Comparison of ENCODE assay signal across 28 mouse cellular contexts in the genomic region with DNA sequence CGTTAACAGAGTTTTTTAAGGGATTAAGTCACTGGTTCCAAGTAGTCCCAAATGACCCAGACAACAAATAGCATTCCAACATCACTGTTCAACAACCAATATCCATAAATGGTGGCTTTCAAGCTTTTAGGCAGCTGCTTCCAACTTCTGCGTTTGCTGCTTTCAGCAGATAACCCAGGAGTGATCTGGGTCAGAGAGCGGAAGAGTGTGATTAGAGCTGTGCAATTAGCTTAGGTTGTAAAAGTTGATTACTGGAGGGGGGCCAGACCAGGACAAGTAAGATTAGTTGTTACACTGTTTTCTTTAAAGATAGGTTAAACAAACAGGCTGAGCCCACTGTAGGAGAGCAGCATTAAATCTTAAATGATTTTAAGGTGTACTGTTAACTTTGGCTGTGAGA. TPM values are rescaled to one million over a fixed set of nuclear protein-coding genes. Genes with fewer than 3 reads are reported as not detected.
DNase-seq lines count a peak whose midpoint lies in the region; ATAC-seq and TF ChIP-seq lines count a peak whose summit lies in the region.
"Had no signal": no experiment of that assay in that cellular context is flagged by ENCODE, and none has a peak within 500 bp of the region (broad histone marks: within the 10 kb centered on the region; RNA-seq: fewer than 3 reads in every experiment).

No protein-coding gene starts in this region.

- no peaks in the 10 kb centered on the region for H3K4me1 ChIP-seq in kidney, postnatal 0 days (replicated peaks; ENCODE audit: insufficient read depth, low read length)
- H3K4me1 ChIP-seq in liver, embryonic 14.5 days (replicated peaks; ENCODE audit: control insufficient read depth in 2 of 2, insufficient read depth in 2 of 2, low read length in 1 of 2) = peaks cover 0 to 4% of the 10 kb centered on the region in 2 experiments; a peak in 2 of 4 replicates
- H3K4me1 ChIP-seq in liver, embryonic 11.5 days (replicated peaks; ENCODE audit: control insufficient read depth, insufficient read depth, low read length) = peaks cover 5% of the 10 kb centered on the region
- H3K4me1 ChIP-seq: embryonic facial prominence, embryonic 13.5 days; forebrain, embryonic 15.5 days; heart, embryonic 13.5 days had no signal

- H3K9ac ChIP-seq in kidney, postnatal 0 days (ENCODE audit: low read depth, low read length) = no peak overlapping the region
- H3K9ac ChIP-seq in liver, embryonic 14.5 days (replicated peaks) = no peak overlapping the region
- no peak overlapping the region for H3K9ac ChIP-seq in liver, embryonic 11.5 days (ENCODE audit: low read depth, low read length)
- H3K9ac ChIP-seq: embryonic facial prominence, embryonic 13.5 days; forebrain, embryonic 12.5 days; forebrain, embryonic 15.5 days; heart, embryonic 13.5 days; hindbrain, embryonic 14.5 days had no signal

- 0 out of 2 replicates have a peak, but pooled peaks have one; percentile 11 for TF ChIP-seq EP300 in liver, embryonic 14.5 days (IDR thresholded peaks at IDR 0.05; ENCODE audit: low read depth)

- H3K4me3 ChIP-seq in kidney, postnatal 0 days (replicated peaks; ENCODE audit: low read depth, low read length) = no peak overlapping the region
- no peak overlapping the region for H3K4me3 ChIP-seq in liver, embryonic 14.5 days (ENCODE audit: insufficient read depth in 1 of 2, low read depth in 2 of 2, low read length in 2 of 2)
- H3K4me3 ChIP-seq in liver, embryonic 11.5 days (ENCODE audit: low read depth, low read length) = no peak overlapping the region
- H3K4me3 ChIP-seq: embryonic facial prominence, embryonic 10.5 days; embryonic facial prominence, embryonic 13.5 days; erythroblast, embryonic 14.5 days; forebrain, embryonic 12.5 days; forebrain, embryonic 15.5 days; heart, adult 2 months; heart, embryonic 10.5 days; heart, embryonic 13.5 days had no signal

- no peak for TF ChIP-seq CTCF in kidney, postnatal 0 days (IDR thresholded peaks at IDR 0.05; ENCODE audit: low read depth)
- no peak for TF ChIP-seq CTCF in liver, embryonic 14.5 days (IDR thresholded peaks at IDR 0.05; ENCODE audit: low read depth)

- 16% methylated on average over 3 of the region's 3 CpGs for WGBS in kidney, postnatal 0 days
- 11% methylated on average over 3 of the region's 3 CpGs for WGBS in liver, embryonic 14.5 days (ENCODE audit: insufficient replicate concordance)
- 25% methylated on average over 3 of the region's 3 CpGs for WGBS in liver, embryonic 11.5 days

- H3K27me3 ChIP-seq in kidney, postnatal 0 days (ENCODE audit: insufficient read depth, low read length) = no peaks in the 10 kb centered on the region
- no peaks in the 10 kb centered on the region for H3K27me3 ChIP-seq in liver, embryonic 14.5 days (ENCODE audit: control insufficient read depth, insufficient read depth, low read length)
- no peaks in the 10 kb centered on the region for H3K27me3 ChIP-seq in liver, embryonic 11.5 days (replicated peaks; ENCODE audit: control insufficient read depth, insufficient read depth, low read length)
- H3K27me3 ChIP-seq: embryonic facial prominence, embryonic 13.5 days; forebrain, embryonic 12.5 days; forebrain, embryonic 15.5 days had no signal

- ATAC-seq in kidney, postnatal 0 days (replicated peaks; ENCODE audit: low FRiP score, low read depth) = no peak
- ATAC-seq in liver, embryonic 14.5 days (ENCODE audit: insufficient read depth) = no peak
- ATAC-seq in liver, embryonic 11.5 days (replicated peaks; ENCODE audit: low FRiP score) = no peak
- ATAC-seq in megakaryocyte progenitor cell, adult 5-6 weeks (replicated peaks; ENCODE audit: poor library complexity) = peak; percentile 57
- ATAC-seq: activated CD4-positive, CD25-positive, alpha-beta regulatory T cell, adult 4 months; CD4-positive, CD25-positive, alpha-beta regulatory T cell, adult 4 months; forebrain, embryonic 15.5 days had no signal

- H3K36me3 ChIP-seq in kidney, postnatal 0 days (ENCODE audit: insufficient read depth, low read length) = no peaks in the 10 kb centered on the region
- H3K36me3 ChIP-seq in liver, embryonic 14.5 days (replicated peaks; ENCODE audit: control insufficient read depth, insufficient read depth, low read depth) = no peaks in the 10 kb centered on the region
- no peaks in the 10 kb centered on the region for H3K36me3 ChIP-seq in liver, embryonic 11.5 days (ENCODE audit: control insufficient read depth, insufficient read depth, low read length)
- H3K36me3 ChIP-seq: embryonic facial prominence, embryonic 10.5 days; embryonic facial prominence, embryonic 13.5 days; forebrain, embryonic 12.5 days; forebrain, embryonic 15.5 days; heart, embryonic 10.5 days; heart, embryonic 13.5 days had no signal

- peak; percentile 13 for DNase-seq in kidney, postnatal 0 days (ENCODE audit: low spot score)
- DNase-seq in kidney, adult 11 months = no peak
- DNase-seq in liver, embryonic 14.5 days (ENCODE audit: low read depth in 3 of 3, low spot score in 3 of 3) = no peak
- no peak for DNase-seq in liver, embryonic 11.5 days (ENCODE audit: low spot score)
- no peak for DNase-seq in layer of hippocampus, postnatal 10 days (ENCODE audit: low spot score in 2 of 2)
- DNase-seq: adrenal gland, adult 8-10 months; adrenal gland, postnatal 25 days; cerebellum, adult 11-12 months; cerebellum, adult 8-10 months; cerebellum, postnatal 10 days; cerebellum, postnatal 36 days; embryo, embryonic 11 days; gastrocnemius, postnatal 10 days; gastrocnemius, postnatal 36 days; heart, adult 2 months; heart, postnatal 14 days; heart, postnatal 4 days had no signal

- no peak overlapping the region for H3K27ac ChIP-seq in kidney, postnatal 0 days
- H3K27ac ChIP-seq in liver, embryonic 14.5 days = no peak overlapping the region
- H3K27ac ChIP-seq in liver, embryonic 11.5 days (ENCODE audit: low read depth, low read length) = no peak overlapping the region
- H3K27ac ChIP-seq: embryonic facial prominence, embryonic 10.5 days; embryonic facial prominence, embryonic 13.5 days; forebrain, embryonic 12.5 days; forebrain, embryonic 15.5 days; heart, adult 2 months; heart, embryonic 10.5 days; heart, embryonic 13.5 days; hindbrain, embryonic 14.5 days had no signal

- H3K4me2 ChIP-seq in kidney, postnatal 0 days (ENCODE audit: low read length) = no peak overlapping the region
- H3K4me2 ChIP-seq in liver, embryonic 14.5 days (ENCODE audit: low read depth) = no peak overlapping the region
- no peak overlapping the region for H3K4me2 ChIP-seq in liver, embryonic 11.5 days
- H3K4me2 ChIP-seq: embryonic facial prominence, embryonic 13.5 days; forebrain, embryonic 12.5 days; forebrain, embryonic 15.5 days; heart, embryonic 13.5 days; hindbrain, embryonic 14.5 days had no signal

- no peaks in the 10 kb centered on the region for H3K9me3 ChIP-seq in kidney, postnatal 0 days (replicated peaks; ENCODE audit: low read length)
- no peaks in the 10 kb centered on the region for H3K9me3 ChIP-seq in liver, embryonic 14.5 days (ENCODE audit: control insufficient read depth, low read length)
- H3K9me3 ChIP-seq in liver, embryonic 11.5 days (ENCODE audit: control insufficient read depth, low read length) = no peaks in the 10 kb centered on the region
- H3K9me3 ChIP-seq: embryonic facial prominence, embryonic 10.5 days; embryonic facial prominence, embryonic 13.5 days; forebrain, embryonic 12.5 days; forebrain, embryonic 15.5 days; heart, embryonic 10.5 days; heart, embryonic 13.5 days had no signal

RNA-seq across cellular contexts. Expression of gene Parp1, which starts 7.5 kb away (rescaled TPM):
- 69.8 and 75.3 TPM in 2 replicates for polyA plus RNA-seq in kidney, postnatal 0 days (2015; fragmentation: Nextera tagmentation; extraction: Ambion mirVana)
- polyA plus RNA-seq in liver, embryonic 14.5 days (2012; rRNA removed) = 29.6 and 47.3 TPM in 2 replicates
- polyA plus RNA-seq in liver, embryonic 14.5 days (2014; fragmentation: Nextera tagmentation; extraction: Ambion mirVana) = 47.7 and 54.9 TPM in 2 replicates
- 177 and 197 TPM in 2 replicates for polyA plus RNA-seq in liver, embryonic 11.5 days (2014; fragmentation: Nextera tagmentation; extraction: Ambion mirVana)
- total RNA-seq in megakaryocyte progenitor cell, adult 5-6 weeks (2015) = 70.0 and 71.1 TPM in 2 replicates
- total RNA-seq in megakaryocyte progenitor cell, adult 5-6 weeks (2017) = 194 and 197 TPM in 2 replicates
- 100 to 1,000 TPM; 128 to 133 TPM for total RNA-seq in layer of hippocampus, postnatal 10 days (2021)
